Mouse (Mus musculus) hindbrain, embryonic 15.5 days (tissue): ENCODE measurements at regions not wholly inside any gene's neighbourhood (a gene's known extent, or its start where the extent isn't known, plus 50 kb on each side); places are given as distances from the start of the nearest gene placed in this dataset.

ENCODE experiments used
- ATAC-seq: fragments of 200-750 bp; cut with Nextera tagmentation; 2 replicates; pipeline ENCODE4 v1.8.0; 2017; ENCODE audit warnings: low read depth, moderate number of reproducible peaks, moderate TSS enrichment; ENCODE audit not compliant: low FRiP score
- H3K27ac ChIP-seq: fragments of 300-500 bp; sonication (generic); replicated peaks from 2 replicates; pipeline ENCODE4 v1.5.1; 2015; ENCODE audit warnings: mild to moderate bottlenecking, inconsistent platforms
- H3K27me3 ChIP-seq: fragments of 300-500 bp; sonication (generic); 2 replicates; pipeline ENCODE4 v1.6.1; 2015; ENCODE audit warnings: control low read depth, inconsistent platforms
- H3K36me3 ChIP-seq: fragments of 300-500 bp; sonication (generic); 2 replicates; pipeline ENCODE4 v1.6.1; 2015; ENCODE audit warnings: control low read depth, inconsistent platforms
- H3K4me1 ChIP-seq: fragments of 300-500 bp; sonication (generic); replicated peaks from 2 replicates; pipeline ENCODE4 v1.6.1; 2015; ENCODE audit warnings: control low read depth, inconsistent platforms
- H3K4me2 ChIP-seq: fragments of 300-500 bp; sonication (generic); 2 replicates; pipeline ENCODE4 v1.6.1; 2015; ENCODE audit warnings: moderate library complexity, mild to moderate bottlenecking, inconsistent platforms
- H3K4me3 ChIP-seq: fragments of 300-500 bp; sonication (generic); 2 replicates; pipeline ENCODE4 v1.5.1; 2015; ENCODE audit warnings: mild to moderate bottlenecking, inconsistent platforms
- H3K9ac ChIP-seq: fragments of 300-500 bp; sonication (generic); 2 replicates; pipeline ENCODE4 v1.6.1; 2015; ENCODE audit warnings: inconsistent platforms
- H3K9me3 ChIP-seq: fragments of 300-500 bp; sonication (generic); 2 replicates; pipeline ENCODE4 v1.6.1; 2016; ENCODE audit warnings: control low read depth, inconsistent platforms
- WGBS: fragments of 180-500 bp; shearing (Covaris S2); methylation state at CpG from one replicate; pipeline ENCODE4 v1.1.7; 2015; 5-methylcytosine and 5-hydroxymethylcytosine counted together

DNA sequence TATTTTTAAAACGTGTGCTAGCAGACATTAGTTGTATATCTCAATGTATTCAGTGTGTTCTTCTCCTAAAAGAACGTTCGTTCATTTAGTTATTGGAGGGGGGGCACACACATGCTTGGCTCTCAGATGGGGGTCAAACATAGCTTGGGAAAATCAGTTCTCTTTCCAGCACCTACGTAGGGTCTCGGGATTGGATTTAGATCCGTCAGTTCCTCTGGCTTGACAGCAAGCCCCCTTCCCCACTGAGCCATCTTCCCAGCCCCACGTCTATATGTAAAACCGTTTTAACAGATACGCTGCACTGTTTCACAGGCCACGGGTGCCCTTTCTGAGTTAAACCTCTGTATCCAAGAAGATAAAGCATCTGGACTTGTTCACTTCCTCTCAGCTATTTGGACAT, 100.5 kb upstream of the Nckap5 start:
- no peak overlapping the region for H3K4me3 ChIP-seq
- H3K4me1 ChIP-seq: peaks cover 20% of the 10 kb centered on the region
- H3K4me2 ChIP-seq: no peak overlapping the region
- WGBS: 68% methylated on average over 10 of the region's 10 CpGs
- no peaks in the 10 kb centered on the region for H3K9me3 ChIP-seq
- H3K27ac ChIP-seq: no peak overlapping the region
- H3K9ac ChIP-seq: no peak overlapping the region
- no peaks in the 10 kb centered on the region for H3K27me3 ChIP-seq
- no peaks in the 10 kb centered on the region for H3K36me3 ChIP-seq
- no peak for ATAC-seq

DNA sequence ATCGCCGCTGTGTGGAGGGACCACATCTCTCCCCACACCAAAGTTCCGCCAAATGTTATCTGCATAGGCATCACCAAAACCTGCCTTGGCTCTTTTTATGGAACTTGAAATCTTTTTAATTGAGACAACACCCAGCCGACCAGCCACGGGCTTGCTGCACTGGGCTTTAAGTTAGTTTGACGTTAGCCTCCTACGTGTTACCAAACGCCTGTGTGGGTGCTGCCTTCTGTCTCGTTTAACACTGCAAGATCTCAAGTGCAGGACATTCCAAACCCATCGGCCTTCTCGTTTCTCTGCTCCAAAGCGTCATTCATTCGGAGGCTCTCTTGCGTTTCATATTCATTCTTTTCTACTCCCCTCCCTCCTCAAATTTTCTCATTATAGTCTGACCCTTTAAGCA, 100.0 kb upstream of the Nckap5 start:
- ATAC-seq: no peak

DNA sequence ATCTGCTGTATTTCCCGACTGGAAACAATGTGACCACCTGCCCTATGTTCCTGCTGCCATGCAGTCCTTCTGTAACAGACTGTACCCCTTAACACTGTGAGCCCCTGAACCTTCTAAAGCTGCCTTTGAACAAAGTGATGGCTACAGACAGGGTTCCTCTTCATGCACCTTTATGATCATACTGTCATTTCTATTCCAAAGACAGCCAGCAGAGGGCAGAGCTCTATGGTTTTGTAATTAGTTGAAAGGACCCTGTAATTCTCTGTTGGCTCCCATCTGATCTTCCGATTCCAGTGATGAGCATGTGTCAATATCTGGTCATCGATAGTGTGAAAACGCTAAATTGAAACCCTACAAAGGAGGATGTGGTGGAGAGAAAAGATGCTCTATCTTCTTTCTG, 99.1 kb upstream of the Nckap5 start:
- Histone ChIP-seq H3K4me2 (no peak overlapping the region), H3K4me3 (no peak overlapping the region), H3K36me3 (no peaks in the 10 kb centered on the region), H3K9me3 (no peaks in the 10 kb centered on the region), H3K9ac (no peak overlapping the region), H3K27ac (no peak overlapping the region), H3K27me3 (no peaks in the 10 kb centered on the region), H3K4me1 (peaks cover 24% of the 10 kb centered on the region)
- 63% methylated on average over 4 of the region's 4 CpGs for WGBS
- ATAC-seq: no peak

More for the DNA sequence above, 100.0 kb upstream of the Nckap5 start:
- no peaks in the 10 kb centered on the region for H3K36me3 ChIP-seq
- WGBS: 82% methylated on average over 14 of the region's 14 CpGs
- H3K9me3 ChIP-seq: no peaks in the 10 kb centered on the region
- H3K4me1 ChIP-seq: peaks cover 24% of the 10 kb centered on the region
- no peak overlapping the region for H3K4me3 ChIP-seq
- no peaks in the 10 kb centered on the region for H3K27me3 ChIP-seq
- H3K4me2 ChIP-seq: no peak overlapping the region
- no peak overlapping the region for H3K9ac ChIP-seq
- no peak overlapping the region for H3K27ac ChIP-seq

DNA sequence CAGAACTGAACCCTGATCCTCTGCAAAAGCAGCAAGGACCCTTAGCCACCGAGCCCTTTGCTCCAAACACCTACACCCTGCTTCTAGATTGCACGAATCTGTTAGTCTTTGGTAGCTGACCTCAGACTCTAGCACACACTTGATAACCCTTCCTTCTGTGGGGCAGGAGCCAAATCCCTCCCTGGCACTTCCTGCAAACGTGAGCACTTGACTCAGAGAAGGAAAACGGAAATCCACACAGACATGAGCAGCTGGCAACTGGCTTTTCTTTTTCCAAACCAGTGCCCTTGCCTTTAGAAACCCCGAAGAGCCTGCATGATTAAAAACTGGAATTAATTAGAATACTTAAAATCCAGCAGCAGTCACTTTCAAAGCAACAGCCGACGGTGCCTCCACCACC, 97.6 kb upstream of the Nckap5 start:
- H3K27ac ChIP-seq: no peak overlapping the region
- H3K9ac ChIP-seq: no peak overlapping the region
- H3K36me3 ChIP-seq: no peaks in the 10 kb centered on the region
- H3K27me3 ChIP-seq: no peaks in the 10 kb centered on the region
- H3K4me3 ChIP-seq: no peak overlapping the region
- no peak overlapping the region for H3K4me2 ChIP-seq
- H3K4me1 ChIP-seq: peaks cover 18% of the 10 kb centered on the region
- WGBS: 30% methylated on average over 7 of the region's 7 CpGs
- no peaks in the 10 kb centered on the region for H3K9me3 ChIP-seq
- no peak for ATAC-seq

DNA sequence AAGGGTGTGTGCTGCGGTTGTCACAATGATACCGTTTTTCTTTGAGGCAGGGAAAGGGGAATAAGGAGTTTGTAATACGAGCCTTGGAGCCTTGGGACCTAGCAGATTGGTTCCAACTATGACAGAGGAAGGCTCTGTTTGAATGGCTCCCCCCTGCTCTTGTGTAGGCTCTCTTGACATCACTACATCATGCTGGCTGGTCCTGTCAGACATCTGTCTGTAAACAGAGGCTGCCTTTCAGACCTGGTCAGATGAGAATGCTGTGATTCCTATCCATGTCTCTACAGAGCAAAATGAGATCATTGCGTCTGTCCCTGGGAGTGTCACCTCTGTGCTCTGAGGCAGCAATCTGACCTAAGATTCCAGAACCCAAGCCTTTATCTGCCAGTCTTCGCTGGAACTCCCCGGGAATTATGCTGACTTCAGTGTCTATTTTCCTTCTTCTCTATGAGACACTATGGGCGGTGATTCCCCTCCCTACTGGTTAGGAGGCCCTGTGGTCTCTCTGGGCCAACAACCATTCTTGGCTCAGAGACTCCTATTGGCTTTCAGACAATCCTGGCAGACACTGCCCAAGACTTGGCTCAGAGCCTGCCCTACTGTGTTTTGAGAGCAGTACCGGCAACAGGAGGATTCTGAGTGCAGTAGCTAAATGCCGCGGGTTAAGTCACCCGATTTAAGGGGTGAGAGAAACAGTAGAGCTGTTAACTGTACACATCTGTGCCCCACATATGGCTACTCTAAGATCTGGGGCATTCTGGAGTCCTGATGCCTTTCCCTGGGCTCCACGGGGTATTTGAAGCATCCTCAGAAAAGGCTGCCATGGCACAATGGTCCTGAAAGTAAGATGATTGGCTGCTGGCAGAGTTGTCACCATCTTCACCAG, 94.8 kb upstream of the Nckap5 start:
- Histone ChIP-seq H3K4me3 (no peak overlapping the region), H3K27me3 (no peaks in the 10 kb centered on the region), H3K9me3 (no peaks in the 10 kb centered on the region), H3K27ac (no peak overlapping the region), H3K4me2 (peak overlapping the region; percentile 8; the same call in 1 of the 2 replicates), H3K9ac (no peak overlapping the region), H3K4me1 (peaks cover 15% of the 10 kb centered on the region), H3K36me3 (no peaks in the 10 kb centered on the region)
- ATAC-seq: peak; percentile 86
- 55% methylated on average over 12 of the region's 12 CpGs for WGBS

DNA sequence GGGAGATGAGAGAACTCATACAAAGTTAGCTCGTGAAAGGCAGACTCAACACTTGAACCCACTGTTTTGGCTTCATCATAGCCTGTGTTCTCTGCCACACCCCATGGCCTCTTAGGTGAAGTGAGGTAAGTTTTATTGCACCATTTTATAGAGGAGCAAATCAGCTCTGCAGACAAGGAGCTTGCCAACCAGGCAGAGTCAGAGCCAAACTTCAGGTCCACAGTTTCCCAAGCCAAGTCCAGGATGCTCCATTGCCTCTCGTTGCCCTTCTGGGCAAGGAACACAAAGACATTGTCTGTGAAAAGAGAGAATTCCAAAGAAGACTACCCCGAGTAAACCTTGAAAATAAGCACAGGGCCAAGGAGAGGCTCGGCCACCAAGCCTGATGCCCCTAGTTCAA, 93.4 kb upstream of the Nckap5 start:
- no peak for ATAC-seq
- Histone ChIP-seq H3K4me2 (no peak overlapping the region), H3K36me3 (no peaks in the 10 kb centered on the region), H3K4me1 (peaks cover 15% of the 10 kb centered on the region), H3K9me3 (no peaks in the 10 kb centered on the region), H3K4me3 (no peak overlapping the region), H3K9ac (no peak overlapping the region), H3K27me3 (no peaks in the 10 kb centered on the region), H3K27ac (no peak overlapping the region)
- WGBS: 72% methylated on average over 4 of the region's 4 CpGs

DNA sequence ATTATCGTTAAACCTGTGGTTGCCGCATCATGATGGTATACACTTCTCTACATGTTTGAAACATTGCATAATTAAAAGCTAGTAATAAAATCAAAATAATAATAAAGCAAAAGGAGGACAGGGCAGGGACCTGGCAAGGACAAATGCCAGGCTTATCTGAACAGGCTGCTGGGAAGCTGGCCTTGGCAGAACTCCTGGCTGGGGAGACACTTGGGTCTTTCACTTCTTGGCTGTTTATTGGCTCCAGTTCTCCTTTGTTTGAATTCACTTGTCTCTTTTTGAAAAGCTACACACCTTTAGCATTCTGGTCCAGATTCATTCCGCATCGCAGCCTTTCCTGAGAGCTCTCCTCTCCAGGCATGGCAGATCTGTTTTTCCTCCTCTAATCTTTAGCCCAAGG, 91.6 kb upstream of the Nckap5 start:
- no peak overlapping the region for H3K9ac ChIP-seq
- no peak overlapping the region for H3K4me2 ChIP-seq
- no peak overlapping the region for H3K27ac ChIP-seq
- no peak for ATAC-seq
- WGBS: 85% methylated on average over 4 of the region's 4 CpGs
- no peaks in the 10 kb centered on the region for H3K9me3 ChIP-seq
- H3K4me1 ChIP-seq: peaks cover 21% of the 10 kb centered on the region
- no peaks in the 10 kb centered on the region for H3K36me3 ChIP-seq
- no peaks in the 10 kb centered on the region for H3K27me3 ChIP-seq
- no peak overlapping the region for H3K4me3 ChIP-seq

DNA sequence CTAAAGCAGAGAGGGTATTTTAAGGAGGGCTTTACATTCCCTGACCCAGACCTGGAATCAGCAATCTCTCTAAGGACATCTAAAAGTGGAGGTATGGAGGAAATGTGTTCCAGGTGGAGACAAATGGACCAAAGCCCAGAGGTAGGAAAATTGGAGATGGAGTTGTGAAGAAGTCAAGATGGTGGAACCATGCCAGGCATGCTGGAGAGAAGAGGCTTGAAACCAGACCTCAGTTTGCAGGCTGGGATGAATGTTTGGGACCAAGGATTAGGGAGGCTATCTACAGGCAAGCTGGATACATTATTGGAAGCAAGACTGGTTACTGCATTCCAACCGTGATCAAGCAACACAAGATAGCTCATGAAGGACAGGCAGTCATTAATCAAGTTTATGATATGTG, 88.3 kb upstream of the Nckap5 start:
- no peak for ATAC-seq
- Histone ChIP-seq H3K27ac (no peak overlapping the region), H3K4me2 (no peak overlapping the region), H3K27me3 (no peaks in the 10 kb centered on the region), H3K9me3 (no peaks in the 10 kb centered on the region), H3K9ac (no peak overlapping the region), H3K36me3 (no peaks in the 10 kb centered on the region), H3K4me3 (no peak overlapping the region), H3K4me1 (peaks cover 17% of the 10 kb centered on the region)
- WGBS: 89% methylated on average over 1 of the region's 1 CpGs

DNA sequence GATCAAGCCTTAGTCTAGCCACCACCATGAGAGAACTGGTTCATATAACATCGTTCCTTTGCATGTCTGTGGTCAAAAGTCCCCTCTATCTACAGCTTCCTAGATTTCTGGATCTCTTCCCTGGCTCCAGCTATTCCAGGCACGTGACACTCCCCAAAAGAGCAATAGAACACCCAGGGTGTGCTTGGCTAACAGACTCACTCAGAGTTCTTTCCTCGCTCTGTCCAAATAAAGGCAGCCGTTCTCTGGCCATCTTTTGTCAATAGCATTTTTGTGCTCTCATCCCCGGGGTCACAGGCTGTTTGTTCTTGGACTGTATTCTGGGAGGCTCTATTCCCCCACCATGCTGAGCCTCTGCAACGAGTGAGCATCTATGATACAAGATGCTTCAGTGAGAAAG, 87.3 kb upstream of the Nckap5 start:
- 34% methylated on average over 6 of the region's 6 CpGs for WGBS

DNA sequence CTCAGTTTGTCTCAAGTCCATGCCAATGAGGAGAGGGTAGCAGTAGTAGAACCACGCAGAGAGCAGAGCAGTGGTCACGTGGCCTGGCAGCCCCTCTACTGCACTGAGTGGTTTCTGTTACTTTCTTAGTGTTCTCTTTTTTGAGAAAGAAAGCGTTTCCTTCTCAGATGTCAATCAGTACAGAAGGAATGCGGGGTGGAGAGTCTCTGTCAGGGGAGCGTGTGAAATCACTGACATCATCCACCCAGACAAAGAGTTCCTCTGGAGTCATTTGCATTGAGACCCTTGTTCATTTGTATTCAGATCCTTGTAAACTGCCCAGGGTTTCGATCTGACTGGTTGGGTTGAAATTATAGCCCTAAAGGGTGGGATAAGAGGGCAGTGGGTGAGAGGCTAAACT, 85.8 kb upstream of the Nckap5 start:
- 0 out of 2 replicates have a peak, but pooled peaks cover 11% of the 10 kb centered on the region for H3K4me1 ChIP-seq
- H3K4me2 ChIP-seq: no peak overlapping the region
- no peaks in the 10 kb centered on the region for H3K27me3 ChIP-seq
- H3K9me3 ChIP-seq: no peaks in the 10 kb centered on the region
- H3K4me3 ChIP-seq: no peak overlapping the region
- peak; percentile 63 for ATAC-seq
- no peak overlapping the region for H3K27ac ChIP-seq
- H3K36me3 ChIP-seq: no peaks in the 10 kb centered on the region
- 30% methylated on average over 6 of the region's 6 CpGs for WGBS
- H3K9ac ChIP-seq: no peak overlapping the region

More for the DNA sequence above, 87.3 kb upstream of the Nckap5 start:
- no peaks in the 10 kb centered on the region for H3K36me3 ChIP-seq
- no peaks in the 10 kb centered on the region for H3K9me3 ChIP-seq
- no peak overlapping the region for H3K4me2 ChIP-seq
- no peaks in the 10 kb centered on the region for H3K27me3 ChIP-seq
- no peak overlapping the region for H3K4me3 ChIP-seq
- H3K9ac ChIP-seq: no peak overlapping the region
- peak; percentile 72 for ATAC-seq
- H3K4me1 ChIP-seq: peaks cover 17% of the 10 kb centered on the region
- H3K27ac ChIP-seq: 0 out of 2 replicates have a peak overlapping the region, but pooled peaks have one; percentile 8

DNA sequence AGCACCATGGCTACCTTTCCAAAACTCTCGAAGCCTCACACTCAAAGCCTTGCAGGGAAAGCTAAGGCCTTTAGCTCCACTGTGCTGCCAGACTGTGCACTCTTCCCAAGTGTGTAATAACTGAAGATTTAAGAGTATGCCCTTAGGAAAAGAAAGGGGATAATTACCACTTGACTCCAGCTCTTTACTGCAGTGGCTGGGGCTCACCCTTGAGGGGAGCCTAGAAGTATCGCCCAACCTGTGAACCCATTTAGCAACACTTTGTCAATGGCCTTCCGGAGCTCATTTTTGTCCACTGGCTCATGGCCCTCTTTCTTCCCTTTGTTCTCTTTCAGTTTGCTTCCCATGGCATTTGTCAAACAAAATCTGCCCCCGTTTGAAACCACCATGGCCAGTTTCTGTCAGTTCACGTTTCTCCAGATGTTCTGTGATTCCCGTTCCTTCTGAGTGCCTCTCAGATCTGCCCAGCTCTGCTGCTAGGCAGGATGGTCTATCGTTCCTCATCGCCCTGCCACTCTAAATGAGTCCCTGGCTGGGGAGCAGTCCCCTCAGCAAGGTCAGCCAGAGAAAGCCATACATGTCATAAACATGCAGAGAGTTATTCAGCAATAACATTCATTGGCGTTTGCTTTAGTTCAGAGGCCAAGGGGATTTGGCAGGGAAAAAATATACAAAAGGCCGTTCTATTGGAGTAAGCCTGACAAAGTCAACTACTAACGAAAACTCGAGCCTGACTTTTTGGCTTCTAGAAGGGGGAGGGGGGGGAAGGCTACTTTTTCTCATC, 80.9 kb upstream of the Nckap5 start:
- Histone ChIP-seq H3K4me1 (no peaks in the 10 kb centered on the region), H3K9me3 (no peaks in the 10 kb centered on the region), H3K27ac (no peak overlapping the region), H3K27me3 (no peaks in the 10 kb centered on the region), H3K4me3 (no peak overlapping the region), H3K9ac (no peak overlapping the region), H3K36me3 (no peaks in the 10 kb centered on the region), H3K4me2 (no peak overlapping the region)
- no peak for ATAC-seq
- 64% methylated on average over 12 of the region's 12 CpGs for WGBS

DNA sequence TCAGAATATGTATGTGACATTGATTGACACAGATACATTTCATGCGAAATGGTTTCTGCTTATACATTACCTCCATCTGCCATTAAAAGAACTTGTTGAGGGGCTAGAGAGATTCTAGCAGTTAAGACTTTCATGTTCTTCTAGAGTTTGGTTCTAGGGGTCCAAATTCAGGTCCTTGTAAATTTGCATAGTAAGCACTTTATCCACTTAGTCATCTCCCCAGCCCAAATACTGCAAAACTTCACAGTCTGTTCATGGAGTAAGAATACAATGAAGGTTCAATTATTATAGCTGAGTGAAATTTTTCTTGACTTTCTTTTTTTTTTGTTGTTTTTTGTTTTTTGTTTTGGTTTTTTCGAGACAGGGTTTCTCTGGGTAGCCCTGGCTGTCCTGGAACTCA, 76.8 kb upstream of the Nckap5 start:
- Histone ChIP-seq H3K27ac (no peak overlapping the region), H3K36me3 (no peaks in the 10 kb centered on the region), H3K4me2 (no peak overlapping the region), H3K27me3 (no peaks in the 10 kb centered on the region), H3K4me3 (no peak overlapping the region), H3K9ac (no peak overlapping the region), H3K4me1 (no peaks in the 10 kb centered on the region), H3K9me3 (no peaks in the 10 kb centered on the region)
- 85% methylated on average over 2 of the region's 2 CpGs for WGBS
- ATAC-seq: no peak
